Mouse (Mus musculus) midbrain, embryonic 12.5 days (tissue): ENCODE measurements around the gene Ola1. TPM values are rescaled to one million over a fixed set of nuclear protein-coding genes. Genes with fewer than 3 reads are reported as not detected.

Experiments
- ATAC-seq: fragments of 200-750 bp; cut with Nextera tagmentation; 2 replicates; pipeline ENCODE4 v1.8.0; 2017; ENCODE audit warnings: low read depth, moderate TSS enrichment, moderate library complexity; ENCODE audit not compliant: low FRiP score
- H3K27ac ChIP-seq: fragments of 300-500 bp; sonication (generic); replicated peaks from 2 replicates; pipeline ENCODE4 v1.5.1; 2016; ENCODE audit warnings: mild to moderate bottlenecking
- H3K27me3 ChIP-seq: fragments of 300-500 bp; sonication (generic); 2 replicates; pipeline ENCODE4 v1.6.1; 2016; ENCODE audit warnings: mild to moderate bottlenecking
- H3K36me3 ChIP-seq: fragments of 300-500 bp; sonication (generic); 2 replicates; pipeline ENCODE4 v1.6.1; 2016
- H3K4me1 ChIP-seq: fragments of 300-500 bp; sonication (generic); 2 replicates; pipeline ENCODE4 v1.6.1; 2016
- H3K4me2 ChIP-seq: fragments of 300-500 bp; sonication (generic); replicated peaks from 2 replicates; pipeline ENCODE4 v1.6.1; 2016; ENCODE audit warnings: mild to moderate bottlenecking, moderate library complexity
- H3K4me3 ChIP-seq: fragments of 300-500 bp; sonication (generic); 2 replicates; pipeline ENCODE4 v1.5.1; 2016; ENCODE audit warnings: mild to moderate bottlenecking
- H3K9ac ChIP-seq: fragments of 300-500 bp; sonication (generic); replicated peaks from 2 replicates; pipeline ENCODE4 v1.6.1; 2016; ENCODE audit warnings: mild to moderate bottlenecking, moderate library complexity
- H3K9me3 ChIP-seq: fragments of 300-500 bp; sonication (generic); 2 replicates; pipeline ENCODE4 v1.6.1; 2016; ENCODE audit warnings: mild to moderate bottlenecking
- WGBS: fragments of 180-500 bp; shearing (Covaris S2); methylation state at CpG from one replicate; pipeline ENCODE4 v1.1.7; 2016; 5-methylcytosine and 5-hydroxymethylcytosine counted together
- polyA plus RNA-seq: library from polyadenylated mRNA; unstranded; fragments of >200 nt; fragmentation: Nextera tagmentation; extraction: Ambion mirVana; gene quantifications from 2 replicates; pipeline ENCODE4 v1.2.1, GENCODE M21; 2016

The Ola1 gene
- polyA plus RNA-seq, 1 experiment from 2014 or later = 81.1 TPM

DNA sequence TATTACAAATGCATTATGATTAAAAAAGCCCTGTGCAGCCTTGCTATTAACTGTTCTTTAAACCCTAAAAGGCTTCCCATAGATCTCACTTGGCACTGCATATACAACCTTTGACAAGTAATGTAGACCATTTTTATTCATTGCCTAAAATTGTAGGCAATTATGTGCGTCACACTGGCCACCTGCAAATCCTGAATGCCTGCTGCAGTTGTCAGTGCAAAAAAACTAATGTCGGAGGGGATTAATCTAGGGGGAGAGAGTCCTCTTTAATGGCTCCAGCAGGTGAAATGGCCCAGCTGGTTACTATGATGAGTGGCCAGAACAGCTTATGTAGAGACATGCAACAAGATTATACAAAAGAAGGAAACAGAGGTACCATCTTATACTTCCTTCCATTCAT, 75.0 kb downstream of the Ola1 start:
- no peaks in the 10 kb centered on the region; the same call in 1 of the 2 replicates for H3K36me3 ChIP-seq
- no peak for ATAC-seq
- no peak overlapping the region for H3K9ac ChIP-seq
- WGBS = 10% methylated on average over 2 of the region's 2 CpGs
- peaks cover 12% of the 10 kb centered on the region for H3K4me1 ChIP-seq
- no peak overlapping the region for H3K4me2 ChIP-seq
- H3K4me3 ChIP-seq = no peak overlapping the region
- H3K9me3 ChIP-seq = no peaks in the 10 kb centered on the region
- H3K27ac ChIP-seq = no peak overlapping the region
- peaks cover 7% of the 10 kb centered on the region; the same call in 1 of the 2 replicates for H3K27me3 ChIP-seq

DNA sequence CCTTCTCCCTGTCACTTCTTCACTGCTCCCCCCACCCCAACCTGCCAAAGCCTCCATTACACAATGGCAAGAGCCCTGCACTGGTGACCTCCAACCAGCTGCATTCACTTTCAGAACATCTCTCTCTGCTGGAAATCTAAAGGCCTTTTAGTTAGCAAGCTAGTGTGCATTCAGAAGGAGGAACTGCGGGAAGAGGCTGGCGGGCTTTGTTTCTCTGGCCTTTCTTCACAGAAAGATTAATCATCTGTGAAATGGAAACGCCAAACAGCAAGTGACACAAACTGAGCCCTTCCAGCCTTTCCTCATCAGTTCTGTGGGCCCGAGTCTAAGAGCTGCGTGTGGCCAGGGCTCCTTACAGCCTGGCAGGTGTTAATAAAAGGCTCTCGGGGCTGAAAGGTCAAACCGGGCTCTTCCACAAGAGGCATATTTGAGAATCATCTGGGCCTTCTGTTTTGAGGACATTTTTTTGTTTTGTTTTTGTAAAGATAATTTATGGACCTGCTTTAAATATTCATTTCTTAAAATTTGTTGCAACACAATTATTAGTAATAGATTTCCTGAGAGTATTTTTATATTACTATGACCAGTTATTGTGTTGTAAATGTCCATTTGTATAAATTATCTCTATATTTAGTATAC, 75.8 kb downstream of the Ola1 start:
- Histone ChIP-seq H3K9ac (no peak overlapping the region; the same call in 1 of the 2 replicates), H3K4me3 (no peak overlapping the region), H3K36me3 (no peaks in the 10 kb centered on the region; the same call in 1 of the 2 replicates), H3K9me3 (no peaks in the 10 kb centered on the region), H3K27ac (peak overlapping the region; percentile 49), H3K27me3 (peaks cover 7% of the 10 kb centered on the region; the same call in 1 of the 2 replicates), H3K4me1 (peaks cover 12% of the 10 kb centered on the region), H3K4me2 (peak overlapping the region; percentile 15; the same call in 1 of the 2 replicates)
- peak; percentile 77; the same call in 1 of the 2 replicates for ATAC-seq
- 7% methylated on average over 7 of the region's 7 CpGs for WGBS

DNA sequence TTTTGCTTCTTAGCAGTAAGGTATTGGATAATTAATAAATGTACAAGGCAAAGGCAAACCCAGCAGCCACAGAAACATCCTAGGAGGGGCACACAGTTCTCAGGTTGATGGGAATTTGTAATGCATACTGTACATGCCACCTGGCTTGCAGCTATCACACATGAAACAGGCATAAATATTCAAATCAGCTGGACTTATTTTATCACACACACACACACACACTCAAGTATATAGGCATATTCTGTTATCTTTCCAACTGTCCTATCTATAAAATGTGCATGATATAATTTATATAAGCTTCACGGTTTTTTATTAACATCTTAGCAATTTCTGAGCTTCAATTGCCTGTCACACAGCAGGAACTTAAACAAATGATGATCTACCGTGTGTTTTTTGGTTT, 85.8 kb downstream of the Ola1 start:
- H3K36me3 ChIP-seq = no peaks in the 10 kb centered on the region
- no peaks in the 10 kb centered on the region for H3K4me1 ChIP-seq
- H3K4me2 ChIP-seq = no peak overlapping the region
- H3K4me3 ChIP-seq = no peak overlapping the region
- no peaks in the 10 kb centered on the region for H3K27me3 ChIP-seq
- H3K9ac ChIP-seq = no peak overlapping the region
- 91% methylated on average over 2 of the region's 2 CpGs for WGBS
- H3K27ac ChIP-seq = no peak overlapping the region
- H3K9me3 ChIP-seq = no peaks in the 10 kb centered on the region
- ATAC-seq = no peak

DNA sequence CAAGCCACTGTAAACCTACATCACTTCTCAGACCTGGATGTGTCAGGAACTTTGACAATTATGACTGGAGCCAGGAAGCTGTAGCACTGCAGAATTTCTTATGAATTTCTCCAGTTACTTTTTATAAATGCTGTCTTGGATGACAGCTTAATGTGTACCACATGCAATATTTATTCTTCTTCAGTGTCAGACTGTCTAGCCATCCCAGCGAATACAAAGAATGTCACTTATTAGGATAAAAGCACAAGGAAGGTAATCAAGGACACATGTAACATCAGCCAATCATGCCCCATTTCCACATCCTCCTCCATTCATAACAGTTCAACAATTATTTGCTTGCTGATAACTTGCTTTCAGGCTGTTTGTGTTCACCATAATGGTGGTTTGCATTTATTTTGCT, 91.0 kb downstream of the Ola1 start:
- no peak overlapping the region for H3K4me2 ChIP-seq
- no peak overlapping the region for H3K9ac ChIP-seq
- 76% methylated on average over 1 of the region's 1 CpGs for WGBS
- no peak overlapping the region for H3K27ac ChIP-seq
- no peak overlapping the region for H3K4me3 ChIP-seq
- no peak for ATAC-seq
- H3K4me1 ChIP-seq = peaks cover 7% of the 10 kb centered on the region; the same call in 1 of the 2 replicates
- H3K9me3 ChIP-seq = no peaks in the 10 kb centered on the region
- no peaks in the 10 kb centered on the region for H3K27me3 ChIP-seq
- H3K36me3 ChIP-seq = no peaks in the 10 kb centered on the region

DNA sequence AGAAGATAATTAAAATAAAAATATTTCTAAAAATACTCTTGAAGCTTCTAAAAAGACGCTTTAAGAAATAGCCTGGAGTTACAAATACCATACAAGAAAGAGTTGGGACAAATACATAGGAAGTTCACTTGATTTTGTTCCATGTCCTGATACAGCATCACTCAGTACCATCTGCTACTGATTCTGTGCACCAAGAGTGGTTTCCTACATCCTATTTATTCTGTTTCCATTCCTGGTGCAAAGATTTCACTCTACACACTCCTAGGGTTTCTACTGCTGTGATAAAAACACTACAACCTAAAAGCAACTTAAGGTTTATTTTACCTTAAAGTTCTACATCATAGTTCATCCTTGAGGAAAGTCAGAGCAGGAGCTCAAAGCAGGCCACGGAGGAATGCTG, 99.9 kb downstream of the Ola1 start:
- H3K9ac ChIP-seq = no peak overlapping the region
- no peak overlapping the region for H3K27ac ChIP-seq
- H3K27me3 ChIP-seq = no peaks in the 10 kb centered on the region
- no peak overlapping the region for H3K4me3 ChIP-seq
- no peaks in the 10 kb centered on the region for H3K9me3 ChIP-seq
- H3K4me1 ChIP-seq = no peaks in the 10 kb centered on the region
- 83% methylated on average over 2 of the region's 2 CpGs for WGBS
- no peak overlapping the region for H3K4me2 ChIP-seq
- ATAC-seq = no peak
- no peaks in the 10 kb centered on the region for H3K36me3 ChIP-seq

DNA sequence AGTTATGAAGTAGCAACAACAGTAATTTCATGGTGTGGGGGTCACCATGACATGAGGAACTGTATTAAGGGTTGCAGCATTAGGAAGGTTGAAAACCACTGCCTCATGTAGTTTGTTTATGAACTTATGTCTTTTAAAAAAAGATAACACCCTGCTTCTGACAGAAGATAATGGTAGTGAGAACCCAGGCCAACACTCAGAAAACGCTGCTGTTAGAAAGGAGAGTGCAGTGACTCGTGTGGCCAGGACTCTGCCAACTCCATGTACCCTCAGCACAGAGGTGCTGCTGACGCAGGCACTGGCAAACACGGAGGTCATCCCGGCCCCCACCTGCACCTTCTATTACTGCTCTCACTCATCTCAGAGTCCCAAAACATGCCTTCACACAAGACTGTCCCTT, 111.6 kb downstream of the Ola1 start:
- no peak overlapping the region for H3K9ac ChIP-seq
- H3K4me1 ChIP-seq = no peaks in the 10 kb centered on the region
- no peaks in the 10 kb centered on the region for H3K9me3 ChIP-seq
- no peaks in the 10 kb centered on the region for H3K36me3 ChIP-seq
- no peak overlapping the region for H3K4me3 ChIP-seq
- no peaks in the 10 kb centered on the region for H3K27me3 ChIP-seq
- H3K4me2 ChIP-seq = no peak overlapping the region
- WGBS = 86% methylated on average over 5 of the region's 5 CpGs
- no peak for ATAC-seq
- no peak overlapping the region for H3K27ac ChIP-seq

DNA sequence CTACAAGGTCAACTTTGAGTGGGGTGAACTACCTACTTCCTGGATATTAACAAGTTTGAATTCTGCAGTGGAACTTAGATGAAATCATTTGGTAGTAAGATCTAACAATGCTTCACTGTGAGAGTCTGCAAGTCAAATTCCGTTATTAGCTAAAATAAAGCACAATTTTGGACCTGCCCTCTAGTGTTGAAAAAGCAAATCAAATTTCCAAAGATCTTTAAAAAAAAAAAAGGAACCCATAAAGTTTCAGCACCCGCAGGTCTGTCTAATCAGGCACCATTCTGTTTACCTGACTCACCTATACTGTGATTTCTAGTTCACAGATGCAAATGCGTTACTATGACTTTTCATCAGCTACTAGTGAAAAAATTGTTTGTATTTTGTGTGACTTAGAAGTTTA, 122.2 kb downstream of the Ola1 start:
- peaks cover 5% of the 10 kb centered on the region; the same call in 1 of the 2 replicates for H3K36me3 ChIP-seq
- no peak overlapping the region for H3K27ac ChIP-seq
- H3K4me2 ChIP-seq = no peak overlapping the region
- 90% methylated on average over 3 of the region's 3 CpGs for WGBS
- H3K4me3 ChIP-seq = no peak overlapping the region
- peaks cover 5% of the 10 kb centered on the region; the same call in 1 of the 2 replicates for H3K4me1 ChIP-seq
- no peaks in the 10 kb centered on the region for H3K27me3 ChIP-seq
- ATAC-seq = no peak
- no peak overlapping the region for H3K9ac ChIP-seq
- H3K9me3 ChIP-seq = no peaks in the 10 kb centered on the region

DNA sequence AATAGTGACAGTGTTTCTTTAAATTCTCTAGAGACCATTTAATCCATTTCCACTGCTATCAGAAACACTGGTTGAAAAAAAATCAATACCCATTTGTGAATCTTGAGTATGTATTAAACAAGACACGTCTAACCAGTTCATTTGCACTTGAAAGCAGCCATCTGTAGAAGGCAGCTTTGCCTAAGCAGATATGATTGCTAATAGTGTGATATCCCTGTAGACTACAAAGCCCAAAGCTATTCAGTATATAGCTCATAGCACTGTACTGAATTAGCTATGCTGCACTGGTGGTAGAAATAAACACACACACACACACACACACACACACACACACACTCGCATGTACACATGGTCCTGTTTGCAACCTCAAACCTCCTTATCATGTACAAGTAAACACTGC, 123.4 kb downstream of the Ola1 start:
- Histone ChIP-seq H3K4me2 (no peak overlapping the region), H3K27me3 (no peaks in the 10 kb centered on the region), H3K4me3 (no peak overlapping the region), H3K4me1 (peaks cover 5% of the 10 kb centered on the region; the same call in 1 of the 2 replicates), H3K9ac (no peak overlapping the region), H3K27ac (no peak overlapping the region), H3K36me3 (peaks cover 5% of the 10 kb centered on the region; the same call in 1 of the 2 replicates), H3K9me3 (no peaks in the 10 kb centered on the region)
- WGBS = 57% methylated on average over 2 of the region's 2 CpGs
- ATAC-seq = peak; percentile 54

DNA sequence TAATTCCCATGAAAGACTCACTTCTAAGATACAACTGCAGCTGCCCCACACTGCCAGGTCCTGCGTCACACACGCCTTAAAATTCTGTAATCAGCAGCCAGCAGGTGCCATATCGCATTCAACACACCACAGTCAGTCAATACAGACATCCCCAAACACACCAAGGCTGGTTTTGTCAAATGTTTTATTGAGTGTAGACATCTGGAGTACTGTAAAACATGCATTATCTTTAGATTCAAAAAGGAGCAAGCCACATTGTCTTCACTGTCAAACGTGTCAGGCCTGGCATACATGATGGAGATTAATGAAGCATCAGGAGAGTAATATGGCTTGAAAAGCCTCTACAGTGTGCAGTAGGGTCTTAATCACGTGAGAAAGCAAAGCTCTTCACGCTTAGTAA, 125.7 kb downstream of the Ola1 start:
- WGBS = 62% methylated on average over 6 of the region's 6 CpGs
- H3K27ac ChIP-seq = no peak overlapping the region

DNA sequence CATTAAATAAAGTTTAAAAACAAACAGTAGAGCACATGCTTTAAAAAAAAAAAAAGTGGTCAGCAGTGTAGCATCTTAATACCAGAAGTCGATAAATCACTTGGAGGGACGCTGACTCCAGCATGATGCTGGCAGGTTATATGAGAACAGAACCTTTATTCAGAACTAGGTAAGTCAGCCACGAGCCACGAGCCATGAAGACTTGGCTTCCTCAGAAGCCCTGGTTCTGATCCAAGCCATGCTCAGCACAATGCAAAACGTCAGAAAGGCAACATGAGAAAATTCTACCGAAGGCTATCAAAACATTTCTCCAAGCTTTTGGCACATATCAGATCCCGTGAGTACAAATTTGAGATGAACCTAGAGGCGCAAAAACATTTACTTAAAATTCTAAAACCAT, 127.4 kb downstream of the Ola1 start:
- WGBS = 94% methylated on average over 8 of the region's 8 CpGs
- no peak for ATAC-seq

More for the DNA sequence above, 125.7 kb downstream of the Ola1 start:
- Histone ChIP-seq H3K4me1 (peaks cover 8% of the 10 kb centered on the region; the same call in 1 of the 2 replicates), H3K36me3 (peaks cover 5% of the 10 kb centered on the region; the same call in 1 of the 2 replicates), H3K9me3 (no peaks in the 10 kb centered on the region), H3K9ac (no peak overlapping the region), H3K27me3 (no peaks in the 10 kb centered on the region), H3K4me2 (no peak overlapping the region), H3K4me3 (no peak overlapping the region)
- ATAC-seq = 0 out of 2 replicates have a peak, but pooled peaks have one; percentile 41

DNA sequence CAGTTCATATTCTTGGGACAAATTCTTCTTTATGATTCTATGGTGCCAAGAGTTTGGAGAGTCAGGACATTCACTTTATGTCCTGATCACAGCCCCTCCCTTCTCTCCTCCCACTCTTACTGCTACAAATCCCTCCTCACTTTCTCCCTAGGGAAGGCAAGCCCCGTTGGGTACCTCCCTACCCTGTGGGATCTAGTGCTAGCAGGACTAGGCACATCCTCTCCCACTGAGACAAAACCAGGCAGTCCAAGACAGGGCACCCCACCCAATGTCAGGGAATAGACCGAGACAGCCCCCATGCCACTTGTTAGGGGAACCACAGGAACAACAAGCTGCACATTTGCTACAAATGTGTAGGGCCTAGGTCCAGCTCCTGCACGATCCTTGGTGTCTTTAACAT, 131.1 kb downstream of the Ola1 start:
- Histone ChIP-seq H3K36me3 (peaks cover 5% of the 10 kb centered on the region; the same call in 1 of the 2 replicates), H3K27me3 (no peaks in the 10 kb centered on the region), H3K4me2 (no peak overlapping the region), H3K9ac (no peak overlapping the region), H3K9me3 (no peaks in the 10 kb centered on the region), H3K4me3 (no peak overlapping the region), H3K27ac (no peak overlapping the region), H3K4me1 (peaks cover 14% of the 10 kb centered on the region)
- ATAC-seq = no peak
- WGBS = 69% methylated on average over 3 of the region's 3 CpGs

More for the DNA sequence above, 127.4 kb downstream of the Ola1 start:
- Histone ChIP-seq H3K4me1 (peaks cover 11% of the 10 kb centered on the region), H3K27ac (no peak overlapping the region), H3K4me3 (no peak overlapping the region), H3K36me3 (peaks cover 5% of the 10 kb centered on the region; the same call in 1 of the 2 replicates), H3K9me3 (no peaks in the 10 kb centered on the region), H3K4me2 (no peak overlapping the region), H3K9ac (no peak overlapping the region), H3K27me3 (no peaks in the 10 kb centered on the region)

DNA sequence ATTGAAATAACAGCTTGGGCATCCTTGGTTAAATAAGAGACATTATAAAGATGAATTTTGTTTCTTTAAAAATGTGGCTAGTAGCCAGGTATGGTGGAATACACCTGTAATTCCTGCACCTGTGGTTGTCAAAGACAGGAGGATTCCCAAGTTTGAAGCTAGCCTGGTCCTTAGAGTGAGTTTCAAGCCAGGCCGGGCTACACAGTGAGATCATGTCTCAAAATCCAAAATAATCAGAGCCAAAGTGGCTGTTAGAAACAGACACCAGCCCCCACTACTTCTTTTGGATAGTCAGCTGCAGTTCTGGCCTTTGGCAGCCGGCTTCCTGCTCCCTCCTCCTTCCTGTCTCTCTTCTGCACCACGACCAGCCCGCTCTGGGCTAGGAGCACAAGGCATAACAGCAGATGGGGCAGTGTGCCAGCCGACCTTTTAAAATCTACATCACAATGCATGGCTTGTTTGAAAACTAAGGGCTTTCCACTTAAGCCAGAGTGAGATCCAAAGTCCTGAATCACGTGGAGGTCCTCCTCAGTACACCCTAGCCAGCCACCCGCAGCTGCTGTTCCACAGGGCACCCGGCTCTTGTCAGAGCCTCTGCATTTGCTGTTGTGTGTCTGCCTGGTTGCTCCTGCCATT, 132.9 kb downstream of the Ola1 start:
- no peak overlapping the region; the same call in 1 of the 2 replicates for H3K27ac ChIP-seq
- no peaks in the 10 kb centered on the region for H3K27me3 ChIP-seq
- no peak overlapping the region for H3K9ac ChIP-seq
- peaks cover 14% of the 10 kb centered on the region for H3K4me1 ChIP-seq
- H3K9me3 ChIP-seq = no peaks in the 10 kb centered on the region
- WGBS = 11% methylated on average over 8 of the region's 8 CpGs
- ATAC-seq = peak; percentile 90
- no peak overlapping the region for H3K4me2 ChIP-seq
- no peaks in the 10 kb centered on the region for H3K36me3 ChIP-seq
- H3K4me3 ChIP-seq = no peak overlapping the region
